Mouse (Mus musculus): ENCODE measurements around the gene Lca5.

GRCm38 (mm10) chr9:83347521-83347920 lies 93.4 kb downstream of the Lca5 start:
- TF ChIP-seq CTCF (IDR thresholded peaks at IDR 0.05; ENCODE audit: low read depth) (no peak), EP300 (IDR thresholded peaks at IDR 0.05; ENCODE audit: low read depth) (no peak)
